Mouse (Mus musculus) heart, embryonic 16.5 days (tissue): Measurements from ENCODE around the gene Hsd3b1. TPM values are rescaled to one million over a fixed set of nuclear protein-coding genes. Genes with fewer than 3 reads are reported as not detected.

Source experiments
- ATAC-seq: fragments of 200-750 bp; cut with Nextera tagmentation; replicated peaks from 2 replicates; pipeline ENCODE4 v1.8.0; 2017; ENCODE audit warnings: moderate number of reproducible peaks; ENCODE audit not compliant: insufficient read depth, low FRiP score; ENCODE audit errors: extremely low read depth
- H3K27ac ChIP-seq: fragments of 300-500 bp; sonication (generic); 2 replicates; pipeline ENCODE4 v1.5.1; 2014; ENCODE audit warnings: mild to moderate bottlenecking, low read length, control low read depth, moderate library complexity
- H3K27me3 ChIP-seq: fragments of 300-500 bp; sonication (generic); 2 replicates; pipeline ENCODE4 v1.6.1; 2014; ENCODE audit warnings: low read length, mixed read lengths; ENCODE audit not compliant: control insufficient read depth, insufficient read depth
- H3K36me3 ChIP-seq: fragments of 300-500 bp; sonication (generic); 2 replicates; pipeline ENCODE4 v1.6.1; 2014; ENCODE audit not compliant: control insufficient read depth, insufficient read depth
- H3K4me1 ChIP-seq: fragments of 300-500 bp; sonication (generic); 2 replicates; pipeline ENCODE4 v1.6.1; 2014; ENCODE audit warnings: low read length, mixed read lengths; ENCODE audit not compliant: control insufficient read depth, insufficient read depth
- H3K4me2 ChIP-seq: fragments of 300-500 bp; sonication (generic); 2 replicates; pipeline ENCODE4 v1.6.1; 2014; ENCODE audit warnings: low read depth, mild to moderate bottlenecking, control low read depth, low read length
- H3K4me3 ChIP-seq: fragments of 300-500 bp; sonication (generic); 2 replicates; pipeline ENCODE4 v1.5.1; 2014; ENCODE audit warnings: mild to moderate bottlenecking, control low read depth, low read length
- H3K9ac ChIP-seq: fragments of 300-500 bp; sonication (generic); 2 replicates; pipeline ENCODE4 v1.6.1; 2014; ENCODE audit warnings: low read length, control low read depth
- H3K9me3 ChIP-seq: fragments of 300-500 bp; sonication (generic); replicated peaks from 2 replicates; pipeline ENCODE4 v1.6.1; 2016; ENCODE audit warnings: low read length; ENCODE audit not compliant: control insufficient read depth
- WGBS: fragments of 180-500 bp; shearing (Covaris S2); extraction: QIAGEN DNeasy Blood & Tissue Kit; methylation state at CpG from one replicate; pipeline ENCODE4 v1.1.7; 2014; 5-methylcytosine and 5-hydroxymethylcytosine counted together
- polyA plus RNA-seq: library from polyadenylated mRNA; unstranded; fragments of >200 nt; fragmentation: Nextera tagmentation; extraction: Ambion mirVana; gene quantifications from 2 replicates; pipeline ENCODE4 v1.2.1, GENCODE M21; 2015

Gene Hsd3b1
- polyA plus RNA-seq, 1 experiment from 2014 or later = 0.16 TPM

- no peak for ATAC-seq
- no peaks in the 10 kb centered on the region; the same call in 1 of the 2 replicates for H3K27me3 ChIP-seq
- no peak overlapping the region for H3K4me3 ChIP-seq
- H3K9me3 ChIP-seq = no peaks in the 10 kb centered on the region
- no peaks in the 10 kb centered on the region for H3K36me3 ChIP-seq
- no peak overlapping the region for H3K4me2 ChIP-seq
- H3K9ac ChIP-seq = no peak overlapping the region
- WGBS = 96% methylated on average over 1 of the region's 1 CpGs
- no peak overlapping the region for H3K27ac ChIP-seq
- H3K4me1 ChIP-seq = no peaks in the 10 kb centered on the region
Observed at GRCm38 (mm10) chr3:98862800-98863199, 3.2 kb upstream of the Hsd3b1 start.

- WGBS = 30% methylated on average over 2 of the region's 2 CpGs
- Histone ChIP-seq H3K4me1 (0 out of 2 replicates have a peak, but pooled peaks cover 2% of the 10 kb centered on the region), H3K36me3 (no peaks in the 10 kb centered on the region), H3K9me3 (no peaks in the 10 kb centered on the region), H3K9ac (no peak overlapping the region), H3K27ac (no peak overlapping the region), H3K4me2 (no peak overlapping the region), H3K4me3 (no peak overlapping the region), H3K27me3 (no peaks in the 10 kb centered on the region; the same call in 1 of the 2 replicates)
- no peak for ATAC-seq
Observed at GRCm38 (mm10) chr3:98858051-98858450, 1.5 kb downstream of the Hsd3b1 start.

GRCm38 (mm10) chr3:98856892-98857291, 2.7 kb downstream of the Hsd3b1 start:
- H3K27ac ChIP-seq = no peak overlapping the region
- no peak overlapping the region for H3K9ac ChIP-seq
- H3K36me3 ChIP-seq = no peaks in the 10 kb centered on the region
- H3K9me3 ChIP-seq = no peaks in the 10 kb centered on the region
- H3K4me3 ChIP-seq = no peak overlapping the region
- no peak overlapping the region for H3K4me2 ChIP-seq
- 7% methylated on average over 1 of the region's 1 CpGs for WGBS
- 0 out of 2 replicates have a peak, but pooled peaks cover 2% of the 10 kb centered on the region for H3K4me1 ChIP-seq
- no peaks in the 10 kb centered on the region for H3K27me3 ChIP-seq
- no peak for ATAC-seq

GRCm38 (mm10) chr3:98855160-98855559, 4.4 kb downstream of the Hsd3b1 start:
- no peaks in the 10 kb centered on the region for H3K36me3 ChIP-seq
- H3K9me3 ChIP-seq = no peaks in the 10 kb centered on the region
- H3K27me3 ChIP-seq = no peaks in the 10 kb centered on the region
- H3K27ac ChIP-seq = no peak overlapping the region
- H3K4me2 ChIP-seq = no peak overlapping the region
- H3K9ac ChIP-seq = no peak overlapping the region
- ATAC-seq = no peak
- H3K4me3 ChIP-seq = no peak overlapping the region
- 55% methylated on average over 3 of the region's 3 CpGs for WGBS
- 0 out of 2 replicates have a peak, but pooled peaks cover 2% of the 10 kb centered on the region for H3K4me1 ChIP-seq

DNA sequence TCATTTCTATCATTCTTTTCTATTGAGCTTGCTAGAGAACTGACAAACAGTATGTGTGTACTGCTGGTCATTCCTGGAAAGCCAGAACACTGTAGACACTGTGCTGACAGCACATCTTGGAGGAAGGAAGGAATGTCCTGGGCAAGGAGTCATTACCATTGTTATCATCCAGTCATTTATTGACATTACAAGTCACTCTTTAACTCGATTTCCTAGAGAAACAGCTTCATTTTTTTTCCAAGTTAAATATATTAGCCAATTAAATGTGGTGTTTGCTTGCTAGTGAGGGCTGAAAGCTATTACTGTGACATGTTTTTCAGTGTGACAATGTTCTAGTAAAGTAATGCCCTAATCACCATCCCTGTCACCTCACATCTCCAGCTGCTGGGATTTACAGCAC, 5.9 kb downstream of the Hsd3b1 start:
- Histone ChIP-seq H3K36me3 (no peaks in the 10 kb centered on the region), H3K27ac (no peak overlapping the region), H3K4me1 (0 out of 2 replicates have a peak, but pooled peaks cover 2% of the 10 kb centered on the region), H3K27me3 (no peaks in the 10 kb centered on the region), H3K9me3 (no peaks in the 10 kb centered on the region), H3K4me2 (no peak overlapping the region), H3K9ac (no peak overlapping the region), H3K4me3 (no peak overlapping the region)
- WGBS = 7% methylated on average over 1 of the region's 1 CpGs
- ATAC-seq = no peak

- Histone ChIP-seq H3K36me3 (no peaks in the 10 kb centered on the region), H3K4me1 (0 out of 2 replicates have a peak, but pooled peaks cover 2% of the 10 kb centered on the region), H3K4me3 (no peak overlapping the region), H3K27me3 (no peaks in the 10 kb centered on the region), H3K9me3 (no peaks in the 10 kb centered on the region), H3K4me2 (no peak overlapping the region), H3K27ac (no peak overlapping the region), H3K9ac (no peak overlapping the region)
- ATAC-seq = no peak
- WGBS = 86% methylated on average over 3 of the region's 3 CpGs
Observed at GRCm38 (mm10) chr3:98853051-98853450, 6.5 kb downstream of the Hsd3b1 start.

GRCm38 (mm10) chr3:98852631-98853030, 7.0 kb downstream of the Hsd3b1 start:
- Histone ChIP-seq H3K4me1 (0 out of 2 replicates have a peak, but pooled peaks cover 2% of the 10 kb centered on the region), H3K27me3 (no peaks in the 10 kb centered on the region), H3K9ac (no peak overlapping the region), H3K4me3 (no peak overlapping the region), H3K27ac (no peak overlapping the region), H3K36me3 (no peaks in the 10 kb centered on the region), H3K4me2 (no peak overlapping the region), H3K9me3 (no peaks in the 10 kb centered on the region)
- no peak for ATAC-seq
- WGBS = 81% methylated on average over 6 of the region's 6 CpGs

GRCm38 (mm10) chr3:98851853-98852252, 7.7 kb downstream of the Hsd3b1 start:
- H3K36me3 ChIP-seq = no peaks in the 10 kb centered on the region
- H3K4me3 ChIP-seq = no peak overlapping the region
- H3K9ac ChIP-seq = no peak overlapping the region
- 68% methylated on average over 2 of the region's 2 CpGs for WGBS
- H3K4me2 ChIP-seq = no peak overlapping the region
- no peaks in the 10 kb centered on the region for H3K27me3 ChIP-seq
- H3K27ac ChIP-seq = no peak overlapping the region
- no peaks in the 10 kb centered on the region for H3K9me3 ChIP-seq
- 0 out of 2 replicates have a peak, but pooled peaks cover 1% of the 10 kb centered on the region for H3K4me1 ChIP-seq
- no peak for ATAC-seq

DNA sequence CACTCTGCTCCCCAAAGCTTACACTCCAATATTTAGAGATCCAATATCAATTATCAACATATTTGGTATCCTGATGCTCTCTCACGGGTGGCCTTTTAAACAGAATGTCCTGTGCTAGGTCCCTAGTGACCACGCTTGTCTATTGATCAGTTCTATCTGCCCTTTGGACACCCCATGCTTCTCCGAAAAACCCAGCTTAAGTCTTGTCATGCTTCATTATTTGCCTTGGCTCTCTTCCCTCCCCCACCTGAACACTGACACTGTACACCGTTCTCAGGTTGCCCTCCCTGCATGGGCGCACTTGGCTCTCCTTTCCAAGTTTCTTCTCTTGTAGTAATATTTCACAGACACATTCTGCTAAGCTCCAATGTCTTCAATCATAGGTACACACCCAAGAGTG, 9.3 kb downstream of the Hsd3b1 start:
- ATAC-seq = no peak
- Histone ChIP-seq H3K4me1 (no peaks in the 10 kb centered on the region), H3K27me3 (no peaks in the 10 kb centered on the region), H3K27ac (no peak overlapping the region), H3K9ac (no peak overlapping the region), H3K4me2 (no peak overlapping the region), H3K36me3 (no peaks in the 10 kb centered on the region), H3K4me3 (no peak overlapping the region), H3K9me3 (no peaks in the 10 kb centered on the region)
- 83% methylated on average over 5 of the region's 5 CpGs for WGBS
